Mouse (Mus musculus) neutrophil, adult 83 days (primary cell): ENCODE results near the gene Gm13696. TPM values are rescaled to one million over a fixed set of nuclear protein-coding genes. Genes with fewer than 3 reads are reported as not detected.

ENCODE experiments used
- total RNA-seq, 2 experiments: library from RNA; stranded (reverse); gene quantifications; one replicate each; pipeline ENCODE4 v1.2.4; 2023

The Gm13696 gene
- total RNA-seq = 1 to 10 TPM in 1 of 2 experiments, under 1 TPM in 1; 0.93 to 1.3 TPM

DNA sequence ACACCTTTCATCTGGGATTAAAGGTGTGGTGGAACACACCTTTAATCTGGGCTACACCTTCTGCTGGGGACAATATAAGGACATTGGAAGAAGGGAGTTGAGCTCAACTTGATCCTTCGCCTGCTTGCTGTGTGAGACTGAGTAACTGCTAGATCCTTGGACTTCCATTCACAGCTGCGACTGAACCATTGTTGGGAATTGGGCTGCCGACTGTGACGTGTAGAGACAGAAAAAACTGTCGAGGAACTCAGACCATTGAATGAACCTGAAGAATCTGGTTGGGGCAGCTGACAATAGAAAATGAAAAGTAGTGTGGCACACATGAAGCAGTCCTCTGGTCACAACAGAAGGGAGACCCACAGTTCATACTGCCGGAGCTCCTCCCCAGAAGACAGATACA is at the start of gene Gm13696:
Gene Gm13696 (plus strand): TSS at position 301 of the 400 bp plus-strand sequence.

GRCm38 (mm10) chr2:83940931-83941361 is 32.0 kb upstream of the Gm13696 start, which contains the start of gene Zswim2:
Gene Zswim2 (minus strand): TSS chr2:83941228.

DNA sequence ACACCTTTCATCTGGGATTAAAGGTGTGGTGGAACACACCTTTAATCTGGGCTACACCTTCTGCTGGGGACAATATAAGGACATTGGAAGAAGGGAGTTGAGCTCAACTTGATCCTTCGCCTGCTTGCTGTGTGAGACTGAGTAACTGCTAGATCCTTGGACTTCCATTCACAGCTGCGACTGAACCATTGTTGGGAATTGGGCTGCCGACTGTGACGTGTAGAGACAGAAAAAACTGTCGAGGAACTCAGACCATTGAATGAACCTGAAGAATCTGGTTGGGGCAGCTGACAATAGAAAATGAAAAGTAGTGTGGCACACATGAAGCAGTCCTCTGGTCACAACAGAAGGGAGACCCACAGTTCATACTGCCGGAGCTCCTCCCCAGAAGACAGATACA is 17.5 kb upstream of the Gm13696 start, which contains the start of gene Gm13698:
Gene Gm13698 (plus strand): TSS at position 301 of the 400 bp plus-strand sequence.

DNA sequence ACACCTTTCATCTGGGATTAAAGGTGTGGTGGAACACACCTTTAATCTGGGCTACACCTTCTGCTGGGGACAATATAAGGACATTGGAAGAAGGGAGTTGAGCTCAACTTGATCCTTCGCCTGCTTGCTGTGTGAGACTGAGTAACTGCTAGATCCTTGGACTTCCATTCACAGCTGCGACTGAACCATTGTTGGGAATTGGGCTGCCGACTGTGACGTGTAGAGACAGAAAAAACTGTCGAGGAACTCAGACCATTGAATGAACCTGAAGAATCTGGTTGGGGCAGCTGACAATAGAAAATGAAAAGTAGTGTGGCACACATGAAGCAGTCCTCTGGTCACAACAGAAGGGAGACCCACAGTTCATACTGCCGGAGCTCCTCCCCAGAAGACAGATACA is 11.7 kb upstream of the Gm13696 start, which contains the start of gene Gm13693:
Gene Gm13693 (plus strand): TSS at position 301 of the 400 bp plus-strand sequence.

DNA sequence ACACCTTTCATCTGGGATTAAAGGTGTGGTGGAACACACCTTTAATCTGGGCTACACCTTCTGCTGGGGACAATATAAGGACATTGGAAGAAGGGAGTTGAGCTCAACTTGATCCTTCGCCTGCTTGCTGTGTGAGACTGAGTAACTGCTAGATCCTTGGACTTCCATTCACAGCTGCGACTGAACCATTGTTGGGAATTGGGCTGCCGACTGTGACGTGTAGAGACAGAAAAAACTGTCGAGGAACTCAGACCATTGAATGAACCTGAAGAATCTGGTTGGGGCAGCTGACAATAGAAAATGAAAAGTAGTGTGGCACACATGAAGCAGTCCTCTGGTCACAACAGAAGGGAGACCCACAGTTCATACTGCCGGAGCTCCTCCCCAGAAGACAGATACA is 5.9 kb upstream of the Gm13696 start, which contains the start of gene Gm13695:
Gene Gm13695 (plus strand): TSS at position 301 of the 400 bp plus-strand sequence.

DNA sequence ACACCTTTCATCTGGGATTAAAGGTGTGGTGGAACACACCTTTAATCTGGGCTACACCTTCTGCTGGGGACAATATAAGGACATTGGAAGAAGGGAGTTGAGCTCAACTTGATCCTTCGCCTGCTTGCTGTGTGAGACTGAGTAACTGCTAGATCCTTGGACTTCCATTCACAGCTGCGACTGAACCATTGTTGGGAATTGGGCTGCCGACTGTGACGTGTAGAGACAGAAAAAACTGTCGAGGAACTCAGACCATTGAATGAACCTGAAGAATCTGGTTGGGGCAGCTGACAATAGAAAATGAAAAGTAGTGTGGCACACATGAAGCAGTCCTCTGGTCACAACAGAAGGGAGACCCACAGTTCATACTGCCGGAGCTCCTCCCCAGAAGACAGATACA is 5.7 kb downstream of the Gm13696 start, which contains the start of gene Gm13694:
Gene Gm13694 (plus strand): TSS at position 301 of the 400 bp plus-strand sequence.

DNA sequence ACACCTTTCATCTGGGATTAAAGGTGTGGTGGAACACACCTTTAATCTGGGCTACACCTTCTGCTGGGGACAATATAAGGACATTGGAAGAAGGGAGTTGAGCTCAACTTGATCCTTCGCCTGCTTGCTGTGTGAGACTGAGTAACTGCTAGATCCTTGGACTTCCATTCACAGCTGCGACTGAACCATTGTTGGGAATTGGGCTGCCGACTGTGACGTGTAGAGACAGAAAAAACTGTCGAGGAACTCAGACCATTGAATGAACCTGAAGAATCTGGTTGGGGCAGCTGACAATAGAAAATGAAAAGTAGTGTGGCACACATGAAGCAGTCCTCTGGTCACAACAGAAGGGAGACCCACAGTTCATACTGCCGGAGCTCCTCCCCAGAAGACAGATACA is 11.5 kb downstream of the Gm13696 start, which contains the start of gene Gm13697:
Gene Gm13697 (plus strand): TSS at position 301 of the 400 bp plus-strand sequence.

GRCm38 (mm10) chr2:83990253-83990652 is 17.3 kb downstream of the Gm13696 start, which contains the start of gene Gm13691:
Gene Gm13691 (plus strand): TSS chr2:83990553.

Other genes starting within 250 kb of the Gm13696 start
- 10 to 100 TPM; 30.8 to 46.4 TPM for gene Itgav, start 248.7 kb upstream of the Gm13696 start, total RNA-seq
- gene Fam171b, start 160.5 kb upstream of the Gm13696 start, total RNA-seq = not detected
- gene Zswim2, start 31.9 kb upstream of the Gm13696 start, total RNA-seq = not detected
- 1 to 10 TPM in 1 of 2 experiments, under 1 TPM in 1; 0.93 to 1.3 TPM for gene Gm13698, start 17.4 kb upstream of the Gm13696 start, total RNA-seq
- 1 to 10 TPM in 1 of 2 experiments, under 1 TPM in 1; 0.93 to 1.3 TPM for gene Gm13693, start 11.6 kb upstream of the Gm13696 start, total RNA-seq
- 1 to 10 TPM in 1 of 2 experiments, under 1 TPM in 1; 0.93 to 1.3 TPM for gene Gm13695, start 5.8 kb upstream of the Gm13696 start, total RNA-seq
- gene Gm13694, start 5.8 kb downstream of the Gm13696 start, total RNA-seq = 1 to 10 TPM in 1 of 2 experiments, under 1 TPM in 1; 0.93 to 1.3 TPM
- 1 to 10 TPM in 1 of 2 experiments, under 1 TPM in 1; 0.93 to 1.3 TPM for gene Gm13697, start 11.6 kb downstream of the Gm13696 start, total RNA-seq
- gene Gm13691, start 17.4 kb downstream of the Gm13696 start, total RNA-seq = 1 to 10 TPM in 1 of 2 experiments, under 1 TPM in 1; 0.93 to 1.3 TPM